Mouse (Mus musculus): ENCODE measurements around the gene Limd2. TPM values are rescaled to one million over a fixed set of nuclear protein-coding genes. Genes with fewer than 3 reads are reported as not detected.

The Limd2 gene
- polyA plus RNA-seq, 1 experiment from 2014 or later = 171 TPM

- peaks cover 26% of the 10 kb centered on the region for H3K4me1 ChIP-seq (ENCODE audit: control insufficient read depth, insufficient read depth, low read length)
- 88% methylated on average over 2 of the region's 2 CpGs for WGBS
- H3K9ac ChIP-seq (replicated peaks; ENCODE audit: low read length) = no peak overlapping the region
- peaks cover 37% of the 10 kb centered on the region for H3K36me3 ChIP-seq (ENCODE audit: control insufficient read depth, insufficient read depth, low read length)
- DNase-seq (no peak), ATAC-seq (ENCODE audit: low FRiP score, low TSS enrichment) (no peak)
- H3K4me2 ChIP-seq (ENCODE audit: low read length) = no peak overlapping the region
- no peak overlapping the region for H3K4me3 ChIP-seq (replicated peaks; ENCODE audit: low read depth, low read length)
- no peaks in the 10 kb centered on the region for H3K27me3 ChIP-seq (ENCODE audit: control insufficient read depth, insufficient read depth, low read length)
- no peaks in the 10 kb centered on the region for H3K9me3 ChIP-seq (ENCODE audit: control insufficient read depth, low read length)
- H3K27ac ChIP-seq (replicated peaks; ENCODE audit: low read depth, low read length) = no peak overlapping the region
Measured at GRCm38 (mm10) chr11:106162237-106162636, 1.6 kb upstream of the Limd2 start.

GRCm38 (mm10) chr11:106159921-106160840 lies 479 bp downstream of the Limd2 start:
- ATAC-seq (ENCODE audit: low FRiP score, low TSS enrichment) (peak; percentile 81), DNase-seq (peak; percentile 91)
- Histone ChIP-seq H3K36me3 (ENCODE audit: control insufficient read depth, insufficient read depth, low read length) (peaks cover 36% of the 10 kb centered on the region), H3K27ac (replicated peaks; ENCODE audit: low read depth, low read length) (peak overlapping the region; percentile 99), H3K9me3 (ENCODE audit: control insufficient read depth, low read length) (no peaks in the 10 kb centered on the region), H3K4me1 (ENCODE audit: control insufficient read depth, insufficient read depth, low read length) (peaks cover 26% of the 10 kb centered on the region), H3K4me2 (ENCODE audit: low read length) (peak overlapping the region; percentile 90), H3K9ac (replicated peaks; ENCODE audit: low read length) (peak overlapping the region; percentile 97), H3K27me3 (ENCODE audit: control insufficient read depth, insufficient read depth, low read length) (no peaks in the 10 kb centered on the region), H3K4me3 (replicated peaks; ENCODE audit: low read depth, low read length) (peak overlapping the region; percentile 80)
- under 1% methylated on average over 88 of the region's 106 CpGs for WGBS

GRCm38 (mm10) chr11:106159216-106159920 lies 1.3 kb downstream of the Limd2 start:
- Histone ChIP-seq H3K27me3 (ENCODE audit: control insufficient read depth, insufficient read depth, low read length) (no peaks in the 10 kb centered on the region), H3K9ac (replicated peaks; ENCODE audit: low read length) (peak overlapping the region; percentile 97), H3K4me3 (replicated peaks; ENCODE audit: low read depth, low read length) (peak overlapping the region; percentile 80), H3K4me2 (ENCODE audit: low read length) (peak overlapping the region; percentile 90), H3K27ac (replicated peaks; ENCODE audit: low read depth, low read length) (peak overlapping the region; percentile 99), H3K36me3 (ENCODE audit: control insufficient read depth, insufficient read depth, low read length) (peaks cover 37% of the 10 kb centered on the region), H3K4me1 (ENCODE audit: control insufficient read depth, insufficient read depth, low read length) (peaks cover 26% of the 10 kb centered on the region), H3K9me3 (ENCODE audit: control insufficient read depth, low read length) (no peaks in the 10 kb centered on the region)
- DNase-seq (peak; percentile 42), ATAC-seq (ENCODE audit: low FRiP score, low TSS enrichment) (peak; percentile 62)
- WGBS = under 1% methylated on average over 25 of the region's 25 CpGs

- ATAC-seq (ENCODE audit: low FRiP score, low TSS enrichment) = no peak
- peaks cover 26% of the 10 kb centered on the region for H3K4me1 ChIP-seq (ENCODE audit: control insufficient read depth, insufficient read depth, low read length)
Measured at GRCm38 (mm10) chr11:106158930-106159215, 1.8 kb downstream of the Limd2 start.

GRCm38 (mm10) chr11:106158081-106158929 lies 2.4 kb downstream of the Limd2 start:
- Histone ChIP-seq H3K27me3 (ENCODE audit: control insufficient read depth, insufficient read depth, low read length) (no peaks in the 10 kb centered on the region), H3K9ac (replicated peaks; ENCODE audit: low read length) (peak overlapping the region; percentile 97), H3K4me2 (ENCODE audit: low read length) (peak overlapping the region; percentile 90), H3K4me3 (replicated peaks; ENCODE audit: low read depth, low read length) (peak overlapping the region; percentile 80), H3K27ac (replicated peaks; ENCODE audit: low read depth, low read length) (peak overlapping the region; percentile 99), H3K9me3 (ENCODE audit: control insufficient read depth, low read length) (no peaks in the 10 kb centered on the region), H3K36me3 (ENCODE audit: control insufficient read depth, insufficient read depth, low read length) (peaks cover 37% of the 10 kb centered on the region), H3K4me1 (ENCODE audit: control insufficient read depth, insufficient read depth, low read length) (peaks cover 26% of the 10 kb centered on the region)
- 50% methylated on average over 14 of the region's 14 CpGs for WGBS
- no peak for ATAC-seq (ENCODE audit: low FRiP score, low TSS enrichment)
- DNase-seq = peak; percentile 41

More at GRCm38 (mm10) chr11:106158930-106159215, 1.8 kb downstream of the Limd2 start:
- Histone ChIP-seq H3K4me3 (replicated peaks; ENCODE audit: low read depth, low read length) (peak overlapping the region; percentile 80), H3K9ac (replicated peaks; ENCODE audit: low read length) (peak overlapping the region; percentile 97), H3K27me3 (ENCODE audit: control insufficient read depth, insufficient read depth, low read length) (no peaks in the 10 kb centered on the region), H3K9me3 (ENCODE audit: control insufficient read depth, low read length) (no peaks in the 10 kb centered on the region), H3K4me2 (ENCODE audit: low read length) (peak overlapping the region; percentile 90), H3K36me3 (ENCODE audit: control insufficient read depth, insufficient read depth, low read length) (peaks cover 37% of the 10 kb centered on the region), H3K27ac (replicated peaks; ENCODE audit: low read depth, low read length) (peak overlapping the region; percentile 99)
- WGBS = 41% methylated on average over 9 of the region's 9 CpGs
- DNase-seq = peak; percentile 31

GRCm38 (mm10) chr11:106157154-106157553 lies 3.5 kb downstream of the Limd2 start:
- no peaks in the 10 kb centered on the region for H3K27me3 ChIP-seq (ENCODE audit: control insufficient read depth, insufficient read depth, low read length)
- H3K4me3 ChIP-seq (replicated peaks; ENCODE audit: low read depth, low read length) = no peak overlapping the region
- no peak overlapping the region for H3K4me2 ChIP-seq (ENCODE audit: low read length)
- no peak overlapping the region for H3K9ac ChIP-seq (replicated peaks; ENCODE audit: low read length)
- no peak for ATAC-seq (ENCODE audit: low FRiP score, low TSS enrichment)
- WGBS = 91% methylated on average over 7 of the region's 7 CpGs
- no peak overlapping the region for H3K27ac ChIP-seq (replicated peaks; ENCODE audit: low read depth, low read length)
- H3K4me1 ChIP-seq (ENCODE audit: control insufficient read depth, insufficient read depth, low read length) = peaks cover 26% of the 10 kb centered on the region
- H3K36me3 ChIP-seq (ENCODE audit: control insufficient read depth, insufficient read depth, low read length) = peaks cover 45% of the 10 kb centered on the region
- DNase-seq = no peak
- H3K9me3 ChIP-seq (ENCODE audit: control insufficient read depth, low read length) = no peaks in the 10 kb centered on the region

GRCm38 (mm10) chr11:106156257-106156656 lies 4.4 kb downstream of the Limd2 start:
- ATAC-seq (ENCODE audit: low FRiP score, low TSS enrichment) (no peak), DNase-seq (no peak)
- 86% methylated on average over 1 of the region's 1 CpGs for WGBS
- H3K9ac ChIP-seq (replicated peaks; ENCODE audit: low read length) = no peak overlapping the region
- H3K4me2 ChIP-seq (ENCODE audit: low read length) = no peak overlapping the region
- H3K4me3 ChIP-seq (replicated peaks; ENCODE audit: low read depth, low read length) = no peak overlapping the region
- H3K27ac ChIP-seq (replicated peaks; ENCODE audit: low read depth, low read length) = no peak overlapping the region
- H3K36me3 ChIP-seq (ENCODE audit: control insufficient read depth, insufficient read depth, low read length) = peaks cover 54% of the 10 kb centered on the region
- no peaks in the 10 kb centered on the region for H3K27me3 ChIP-seq (ENCODE audit: control insufficient read depth, insufficient read depth, low read length)
- H3K4me1 ChIP-seq (ENCODE audit: control insufficient read depth, insufficient read depth, low read length) = peaks cover 21% of the 10 kb centered on the region
- H3K9me3 ChIP-seq (ENCODE audit: control insufficient read depth, low read length) = no peaks in the 10 kb centered on the region

- Histone ChIP-seq H3K9me3 (ENCODE audit: control insufficient read depth, low read length) (no peaks in the 10 kb centered on the region), H3K4me2 (ENCODE audit: low read length) (no peak overlapping the region), H3K9ac (replicated peaks; ENCODE audit: low read length) (no peak overlapping the region), H3K4me1 (ENCODE audit: control insufficient read depth, insufficient read depth, low read length) (peaks cover 16% of the 10 kb centered on the region), H3K4me3 (replicated peaks; ENCODE audit: low read depth, low read length) (no peak overlapping the region), H3K27me3 (ENCODE audit: control insufficient read depth, insufficient read depth, low read length) (no peaks in the 10 kb centered on the region), H3K27ac (replicated peaks; ENCODE audit: low read depth, low read length) (no peak overlapping the region), H3K36me3 (ENCODE audit: control insufficient read depth, insufficient read depth, low read length) (peaks cover 59% of the 10 kb centered on the region)
- DNase-seq (no peak), ATAC-seq (ENCODE audit: low FRiP score, low TSS enrichment) (no peak)
- 81% methylated on average over 3 of the region's 3 CpGs for whole genome bisulfite sequencing
Measured at GRCm38 (mm10) chr11:106155761-106156160, 4.9 kb downstream of the Limd2 start.

Data from midbrain, embryonic 14.5 days (tissue).